Mouse (Mus musculus): ENCODE data around the gene Ramp1.

Ramp1 gene

GRCm38 (mm10) chr1:91179533-91180173 lies at the start of gene Ramp1:
TSS of gene Ramp1 (plus strand) at chr1:91179822.
- DNase-seq (ENCODE audit: low read depth), result peak; percentile 69

- no peak for DNase-seq (ENCODE audit: low read depth)
Measured at GRCm38 (mm10) chr1:91137036-91137435, 42.6 kb upstream of the Ramp1 start.

- DNase-seq (ENCODE audit: low read depth), result peak; percentile 39
Measured at GRCm38 (mm10) chr1:91144813-91145212, 34.8 kb upstream of the Ramp1 start, which contains the start of gene Rbm44. TSS of gene Rbm44 (plus strand) at chr1:91145089.

GRCm38 (mm10) chr1:91151509-91151908 lies 28.1 kb upstream of the Ramp1 start:
- DNase-seq (ENCODE audit: low read depth), result no peak

- DNase-seq (ENCODE audit: low read depth), result no peak
Measured at GRCm38 (mm10) chr1:91166798-91167197, 12.8 kb upstream of the Ramp1 start.

- DNase-seq (ENCODE audit: low read depth), result no peak
Measured at GRCm38 (mm10) chr1:91169157-91169556, 10.5 kb upstream of the Ramp1 start.

- no peak for DNase-seq (ENCODE audit: low read depth)
Measured at GRCm38 (mm10) chr1:91174796-91175195, 4.8 kb upstream of the Ramp1 start.

GRCm38 (mm10) chr1:91176026-91176425 lies 3.6 kb upstream of the Ramp1 start:
- DNase-seq (ENCODE audit: low read depth), result no peak

GRCm38 (mm10) chr1:91176871-91177270 lies 2.8 kb upstream of the Ramp1 start:
- no peak for DNase-seq (ENCODE audit: low read depth)

- peak; percentile 90 for DNase-seq (ENCODE audit: low read depth)
Measured at GRCm38 (mm10) chr1:91179086-91179485, 536 bp upstream of the Ramp1 start.

GRCm38 (mm10) chr1:91180174-91180565 lies 548 bp downstream of the Ramp1 start:
- DNase-seq (ENCODE audit: low read depth), result no peak

- no peak for DNase-seq (ENCODE audit: low read depth)
Measured at GRCm38 (mm10) chr1:91180723-91181122, 1.1 kb downstream of the Ramp1 start.

GRCm38 (mm10) chr1:91181261-91181660 lies 1.6 kb downstream of the Ramp1 start:
- no peak for DNase-seq (ENCODE audit: low read depth)

- DNase-seq (ENCODE audit: low read depth), result peak; percentile 33
Measured at GRCm38 (mm10) chr1:91181784-91182450, 2.3 kb downstream of the Ramp1 start.

- DNase-seq (ENCODE audit: low read depth), result peak; percentile 75
Measured at GRCm38 (mm10) chr1:91183305-91183704, 3.7 kb downstream of the Ramp1 start.

GRCm38 (mm10) chr1:91186677-91187076 lies 7.1 kb downstream of the Ramp1 start:
- peak; percentile 16 for DNase-seq (ENCODE audit: low read depth)

GRCm38 (mm10) chr1:91187315-91187714 lies 7.7 kb downstream of the Ramp1 start:
- no peak for DNase-seq (ENCODE audit: low read depth)

GRCm38 (mm10) chr1:91187786-91188640 lies 8.4 kb downstream of the Ramp1 start:
- DNase-seq (ENCODE audit: low read depth), result peak; percentile 61

- no peak for DNase-seq (ENCODE audit: low read depth)
Measured at GRCm38 (mm10) chr1:91188851-91189460, 9.3 kb downstream of the Ramp1 start.

- peak; percentile 60 for DNase-seq (ENCODE audit: low read depth)
Measured at GRCm38 (mm10) chr1:91192184-91192583, 12.6 kb downstream of the Ramp1 start.

- peak; percentile 74 for DNase-seq (ENCODE audit: low read depth)
Measured at GRCm38 (mm10) chr1:91193242-91193641, 13.6 kb downstream of the Ramp1 start.

GRCm38 (mm10) chr1:91193680-91194079 lies 14.1 kb downstream of the Ramp1 start:
- no peak for DNase-seq (ENCODE audit: low read depth)
